Comparison of ENCODE assay signal across 31 mouse cellular contexts in the genomic region with DNA sequence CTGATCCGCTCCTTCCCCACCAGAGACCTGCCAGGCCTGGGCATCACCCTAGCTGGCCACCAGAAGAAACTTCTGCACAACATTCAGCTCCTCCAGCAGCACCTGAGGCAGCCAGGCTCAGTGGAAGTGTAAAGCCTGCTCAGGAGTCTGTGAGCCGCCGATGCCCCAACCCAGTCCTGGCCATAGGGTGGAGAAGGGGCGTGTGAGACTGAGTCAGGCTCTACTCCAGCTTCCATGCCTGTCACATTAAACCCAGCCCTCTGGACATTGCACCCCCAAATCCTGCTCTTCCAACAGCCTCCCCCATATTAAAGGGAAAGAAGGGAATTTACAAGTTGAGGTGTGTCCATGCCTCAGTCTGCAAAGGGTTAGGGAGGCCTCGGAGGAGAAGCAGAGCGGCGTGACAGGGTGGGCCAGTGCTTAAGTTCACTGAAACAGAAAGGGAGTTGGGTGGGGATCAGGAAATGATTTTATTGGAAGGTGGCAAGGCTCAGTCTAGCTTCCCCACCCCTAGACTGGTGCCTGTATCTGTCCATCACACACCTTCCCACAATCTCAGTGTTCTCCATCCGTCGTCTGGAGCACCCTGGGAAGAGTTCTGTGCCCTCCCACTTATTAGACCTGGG. TPM values are rescaled to one million over a fixed set of nuclear protein-coding genes. Genes with fewer than 3 reads are reported as not detected.
DNase-seq lines count a peak whose midpoint lies in the region; ATAC-seq lines count a peak whose summit lies in the region.
"Had no signal": no experiment of that assay in that cellular context is flagged by ENCODE, and none has a peak within 500 bp of the region (broad histone marks: within the 10 kb centered on the region; RNA-seq: fewer than 3 reads in every experiment).

No protein-coding gene starts in this region.

- H3K4me3 ChIP-seq in heart, embryonic 12.5 days = no peak overlapping the region
- H3K4me3 ChIP-seq in midbrain, embryonic 11.5 days (ENCODE audit: low read depth, low read length) = no peak overlapping the region
- H3K4me3 ChIP-seq in midbrain, embryonic 10.5 days = no peak overlapping the region
- H3K4me3 ChIP-seq in intestine, embryonic 16.5 days (ENCODE audit: low read length) = no peak overlapping the region
- H3K4me3 ChIP-seq: embryonic facial prominence, embryonic 10.5 days; embryonic facial prominence, embryonic 13.5 days; erythroblast, embryonic 14.5 days; forebrain, embryonic 12.5 days; forebrain, embryonic 15.5 days; heart, adult 2 months; heart, embryonic 15.5 days had no signal

- H3K4me2 ChIP-seq in heart, embryonic 12.5 days = no peak overlapping the region
- H3K4me2 ChIP-seq in midbrain, embryonic 11.5 days = no peak overlapping the region
- H3K4me2 ChIP-seq in intestine, embryonic 16.5 days (ENCODE audit: low read depth, low read length) = no peak overlapping the region
- H3K4me2 ChIP-seq: embryonic facial prominence, embryonic 13.5 days; forebrain, embryonic 12.5 days; forebrain, embryonic 15.5 days; heart, embryonic 11.5 days; heart, embryonic 15.5 days had no signal

- H3K4me1 ChIP-seq in heart, embryonic 12.5 days (replicated peaks) = no peaks in the 10 kb centered on the region
- no peaks in the 10 kb centered on the region for H3K4me1 ChIP-seq in midbrain, embryonic 11.5 days (ENCODE audit: control insufficient read depth, insufficient read depth, low read length)
- H3K4me1 ChIP-seq in midbrain, embryonic 10.5 days = no peaks in the 10 kb centered on the region
- H3K4me1 ChIP-seq in intestine, embryonic 16.5 days (ENCODE audit: control insufficient read depth, insufficient read depth, low read length) = no peaks in the 10 kb centered on the region
- H3K4me1 ChIP-seq: embryonic facial prominence, embryonic 10.5 days; forebrain, embryonic 12.5 days; forebrain, embryonic 15.5 days; heart, embryonic 15.5 days had no signal

- 0 out of 2 replicates have a peak, but pooled peaks have one; percentile 30 for ATAC-seq in heart, embryonic 12.5 days (ENCODE audit: insufficient number of reproducible peaks, low FRiP score)
- ATAC-seq in midbrain, embryonic 11.5 days (ENCODE audit: low FRiP score) = no peak
- peak; percentile 88 for ATAC-seq in intestine, embryonic 16.5 days
- ATAC-seq: forebrain, embryonic 15.5 days; hindbrain, embryonic 16.5 days; Patski had no signal

- 0 out of 2 replicates have a peak, but pooled peaks cover 2% of the 10 kb centered on the region for H3K9me3 ChIP-seq in heart, embryonic 12.5 days (replicated peaks)
- no peaks in the 10 kb centered on the region for H3K9me3 ChIP-seq in midbrain, embryonic 11.5 days (ENCODE audit: control insufficient read depth, low read length)
- no peaks in the 10 kb centered on the region for H3K9me3 ChIP-seq in midbrain, embryonic 10.5 days (replicated peaks)
- H3K9me3 ChIP-seq in intestine, embryonic 16.5 days (ENCODE audit: control insufficient read depth, low read length) = no peaks in the 10 kb centered on the region
- H3K9me3 ChIP-seq: embryonic facial prominence, embryonic 10.5 days; embryonic facial prominence, embryonic 13.5 days; forebrain, embryonic 12.5 days; forebrain, embryonic 15.5 days; G1E; heart, embryonic 15.5 days had no signal

- no peak overlapping the region for H3K27ac ChIP-seq in heart, embryonic 12.5 days (ENCODE audit: poor library complexity, severe bottlenecking)
- H3K27ac ChIP-seq in midbrain, embryonic 11.5 days (ENCODE audit: low read depth, low read length) = no peak overlapping the region
- H3K27ac ChIP-seq in midbrain, embryonic 10.5 days (replicated peaks) = no peak overlapping the region
- H3K27ac ChIP-seq in intestine, embryonic 16.5 days (ENCODE audit: low read length) = no peak overlapping the region
- H3K27ac ChIP-seq: embryonic facial prominence, embryonic 10.5 days; embryonic facial prominence, embryonic 13.5 days; forebrain, embryonic 12.5 days; forebrain, embryonic 15.5 days; heart, adult 2 months; heart, embryonic 15.5 days had no signal

- WGBS in heart, embryonic 12.5 days = 84% methylated on average over 9 of the region's 9 CpGs
- 90% methylated on average over 9 of the region's 9 CpGs for WGBS in midbrain, embryonic 11.5 days
- WGBS in midbrain, embryonic 10.5 days = 96% methylated on average over 9 of the region's 9 CpGs
- 79% methylated on average over 9 of the region's 9 CpGs for WGBS in intestine, embryonic 16.5 days

- no peaks in the 10 kb centered on the region for H3K36me3 ChIP-seq in heart, embryonic 12.5 days
- H3K36me3 ChIP-seq in midbrain, embryonic 11.5 days (ENCODE audit: control insufficient read depth, insufficient read depth, low read length) = no peaks in the 10 kb centered on the region
- peaks cover 34% of the 10 kb centered on the region for H3K36me3 ChIP-seq in midbrain, embryonic 10.5 days
- H3K36me3 ChIP-seq in intestine, embryonic 16.5 days (ENCODE audit: control insufficient read depth, insufficient read depth, low read length) = no peaks in the 10 kb centered on the region
- H3K36me3 ChIP-seq: G1E; heart, embryonic 15.5 days had no signal

- no peak overlapping the region for H3K9ac ChIP-seq in heart, embryonic 12.5 days
- no peak overlapping the region for H3K9ac ChIP-seq in midbrain, embryonic 11.5 days (ENCODE audit: low read length)
- no peak overlapping the region for H3K9ac ChIP-seq in intestine, embryonic 16.5 days (ENCODE audit: low read depth, low read length)
- H3K9ac ChIP-seq: embryonic facial prominence, embryonic 13.5 days; forebrain, embryonic 12.5 days; forebrain, embryonic 15.5 days; heart, embryonic 15.5 days had no signal

- H3K27me3 ChIP-seq in heart, embryonic 12.5 days (replicated peaks) = no peaks in the 10 kb centered on the region
- H3K27me3 ChIP-seq in midbrain, embryonic 11.5 days (ENCODE audit: control insufficient read depth, insufficient read depth, low read length) = no peaks in the 10 kb centered on the region
- H3K27me3 ChIP-seq in midbrain, embryonic 10.5 days (ENCODE audit: low read depth, poor library complexity, severe bottlenecking) = no peaks in the 10 kb centered on the region
- no peaks in the 10 kb centered on the region for H3K27me3 ChIP-seq in intestine, embryonic 16.5 days (replicated peaks; ENCODE audit: control insufficient read depth, insufficient read depth, low read length)
- H3K27me3 ChIP-seq: CH12.LX; embryonic facial prominence, embryonic 13.5 days; forebrain, embryonic 12.5 days; forebrain, embryonic 15.5 days; heart, embryonic 15.5 days; Patski had no signal

- no peak for DNase-seq in heart, adult 8-10 months (ENCODE audit: low spot score)
- peak; percentile 39 for DNase-seq in midbrain, embryonic 11.5 days (ENCODE audit: low spot score, missing footprints)
- no peak for DNase-seq in midbrain, embryonic 10.5 days (ENCODE audit: low spot score)
- no peak for DNase-seq in adrenal gland, postnatal 25 days
- DNase-seq: B cell, adult 2 months; cerebellum, adult 11-12 months; cerebellum, adult 8-10 months; cerebellum, postnatal 10 days; cerebellum, postnatal 36 days; embryo, embryonic 11 days; gastrocnemius, postnatal 25 days; heart, adult 2 months; heart, postnatal 10 days; heart, postnatal 4 days; kidney, adult 11 months had no signal

RNA-seq across cellular contexts. Expression of a gene that starts 15.0 kb away (rescaled TPM):
- 4.7 and 5.0 TPM in 2 replicates for polyA plus RNA-seq in heart, embryonic 12.5 days (2016; fragmentation: Nextera tagmentation; extraction: Ambion mirVana)
- 1 to 10 TPM in 2 of 4 experiments, under 1 TPM in 2; 0.41 to 1.7 (median 1.1) TPM for total RNA-seq in heart, adult 8-10 months (2022)
- 9.9 and 10.7 TPM in 2 replicates for polyA plus RNA-seq in midbrain, embryonic 11.5 days (2014; fragmentation: Nextera tagmentation; extraction: Ambion mirVana)
- 13.9 and 17.0 TPM in 2 replicates for polyA plus RNA-seq in midbrain, embryonic 10.5 days (2016; fragmentation: Nextera tagmentation; extraction: Ambion mirVana)
- polyA plus RNA-seq in intestine, embryonic 16.5 days (2015; fragmentation: Nextera tagmentation; extraction: Ambion mirVana) = 6.6 and 7.4 TPM in 2 replicates
- total RNA-seq in adrenal gland, postnatal 25 days (2021) = 24.7 and 30.3 TPM in 2 replicates
- total RNA-seq: CH12.LX had no signal

RNA-seq across cellular contexts. Expression of a gene that starts 15.9 kb away (rescaled TPM):
- 0.11 TPM in 1 of 2 replicates, not detected in the other for polyA plus RNA-seq in heart, embryonic 12.5 days (2016; fragmentation: Nextera tagmentation; extraction: Ambion mirVana)
- total RNA-seq in heart, adult 8-10 months (2022) = not detected
- polyA plus RNA-seq in midbrain, embryonic 11.5 days (2014; fragmentation: Nextera tagmentation; extraction: Ambion mirVana) = 0.26 and 0.27 TPM in 2 replicates
- 0.10 and 0.27 TPM in 2 replicates for polyA plus RNA-seq in midbrain, embryonic 10.5 days (2016; fragmentation: Nextera tagmentation; extraction: Ambion mirVana)
- 0.29 and 0.35 TPM in 2 replicates for polyA plus RNA-seq in intestine, embryonic 16.5 days (2015; fragmentation: Nextera tagmentation; extraction: Ambion mirVana)
- not detected in 2 replicates for total RNA-seq in adrenal gland, postnatal 25 days (2021)
- total RNA-seq: adrenal gland, adult 18-20 months; adrenal gland, postnatal 10 days; CH12.LX; gastrocnemius, adult 8-10 months; gastrocnemius, postnatal 25 days; heart, adult 2 months; heart, postnatal 10 days; heart, postnatal 4 days had no signal
- polyA plus RNA-seq: G1E; heart, adult 2 months; heart, embryonic 11.5 days; heart, embryonic 15.5 days had no signal
